Mouse (Mus musculus): ENCODE data around the gene Zeb2.

Gene Zeb2

DNA sequence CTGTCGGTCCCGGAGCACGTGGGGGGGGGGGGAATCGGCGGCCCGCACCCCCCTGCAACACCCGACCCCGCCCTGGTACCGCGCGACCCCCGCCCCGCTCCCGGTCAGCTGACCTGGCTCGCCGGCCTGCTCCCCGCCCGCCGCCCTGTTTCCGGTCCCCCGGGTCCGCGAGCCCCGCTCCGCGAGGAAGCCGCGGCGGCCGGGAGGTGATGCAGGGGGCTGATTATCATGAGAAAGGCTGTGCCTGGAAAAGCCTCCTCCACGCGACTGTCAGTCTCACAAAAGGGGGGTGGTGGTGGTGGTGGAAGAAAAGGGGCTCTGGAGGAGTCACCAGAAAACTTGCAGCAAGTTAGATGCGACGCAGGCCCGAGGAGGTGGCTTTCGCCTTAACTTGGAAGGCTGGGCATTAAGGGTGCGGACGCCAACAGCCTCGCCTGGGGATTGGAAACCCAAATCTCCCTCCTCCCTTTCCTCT is at the start of gene Zeb2:
TSS of gene Zeb2 (minus strand) at position 309 of the 475 bp plus-strand sequence.
- DNase-seq (ENCODE audit: low read depth in 1 of 2, low spot score in 2 of 2), result peak in 1 of 2 experiments; percentile 41

DNA sequence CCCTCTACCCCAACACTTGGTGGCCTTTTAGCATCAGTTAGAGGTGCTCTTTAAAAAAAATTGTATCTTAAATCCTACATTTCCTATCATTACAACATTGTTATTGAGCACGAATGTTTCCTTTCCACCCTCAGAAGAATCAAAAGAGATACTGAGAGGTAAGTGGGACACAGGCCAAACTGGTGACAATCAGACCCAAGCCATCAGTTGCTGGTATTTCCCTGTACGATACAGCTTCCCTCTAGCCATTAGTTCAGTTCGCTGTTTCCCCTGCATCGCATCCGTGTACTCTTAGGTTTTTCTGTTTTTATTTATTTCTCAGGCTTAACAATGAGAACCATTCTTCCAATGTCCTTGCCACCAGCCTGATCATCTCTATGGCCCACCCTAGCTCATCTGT is 41.6 kb upstream of the Zeb2 start:
- DNase-seq (ENCODE audit: low read depth in 1 of 2, low spot score in 2 of 2), result no peak

DNA sequence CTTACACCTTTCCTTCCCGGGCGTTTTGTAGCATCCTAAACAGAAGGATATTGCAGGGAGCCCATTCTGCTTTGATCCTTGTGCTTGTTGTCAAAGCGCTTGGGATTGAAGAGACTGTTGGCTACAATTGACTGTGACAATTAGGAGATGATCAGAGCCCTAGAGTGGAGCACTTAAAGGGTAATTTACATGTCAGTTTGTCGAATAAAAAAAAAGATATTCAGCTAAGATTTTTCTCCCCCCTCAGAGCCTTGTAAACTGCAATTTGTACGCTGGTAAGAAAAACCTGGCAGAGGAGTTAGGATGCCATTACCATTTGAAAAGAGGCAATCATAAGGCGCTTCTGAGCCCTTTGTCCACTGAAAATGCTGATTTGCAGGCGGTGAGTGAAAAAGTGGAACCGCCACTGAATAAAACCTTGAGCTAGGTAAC is 41.2 kb upstream of the Zeb2 start:
- no peak for DNase-seq (ENCODE audit: low read depth in 1 of 2, low spot score in 2 of 2)

DNA sequence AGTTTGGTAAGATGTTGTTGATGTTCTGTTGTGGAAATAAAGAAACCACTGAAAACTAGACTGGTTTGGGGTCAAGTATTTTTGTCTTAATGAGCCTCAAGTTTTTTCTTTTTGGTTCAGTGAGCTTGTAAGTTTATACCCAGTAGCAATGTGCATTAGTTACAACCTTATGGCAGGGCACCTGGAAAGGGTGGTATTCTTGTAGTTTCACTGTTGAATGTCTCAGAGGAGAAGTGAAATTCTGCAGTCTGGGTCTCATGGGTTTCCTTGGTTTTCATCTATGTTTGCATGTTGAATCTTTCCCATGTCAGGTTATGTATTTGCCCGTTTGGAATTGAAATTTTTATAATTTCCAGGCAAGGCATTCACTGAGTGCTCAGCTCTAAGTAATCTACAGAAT is 36.1 kb upstream of the Zeb2 start:
- DNase-seq (ENCODE audit: low read depth in 1 of 2, low spot score in 2 of 2), result no peak

DNA sequence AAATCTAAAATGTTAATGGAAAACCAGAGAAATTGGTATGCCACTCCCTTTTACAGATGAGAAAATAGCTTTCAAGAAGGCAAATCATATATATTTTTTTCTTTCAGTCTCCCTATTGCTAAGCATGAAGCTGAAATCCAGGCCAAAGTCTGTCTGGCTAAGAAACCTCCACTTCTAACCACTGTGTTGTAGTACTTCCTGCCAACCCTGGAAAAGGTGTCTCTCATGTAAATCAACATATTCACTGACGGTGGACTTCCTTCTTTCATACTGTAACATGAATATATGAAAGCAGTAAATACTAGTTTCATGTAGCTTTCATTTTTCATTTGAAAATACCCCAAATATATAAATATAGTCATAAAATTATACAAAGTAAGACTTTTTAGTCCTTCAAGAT is 26.0 kb upstream of the Zeb2 start:
- no peak for DNase-seq (ENCODE audit: low read depth in 1 of 2, low spot score in 2 of 2)

DNA sequence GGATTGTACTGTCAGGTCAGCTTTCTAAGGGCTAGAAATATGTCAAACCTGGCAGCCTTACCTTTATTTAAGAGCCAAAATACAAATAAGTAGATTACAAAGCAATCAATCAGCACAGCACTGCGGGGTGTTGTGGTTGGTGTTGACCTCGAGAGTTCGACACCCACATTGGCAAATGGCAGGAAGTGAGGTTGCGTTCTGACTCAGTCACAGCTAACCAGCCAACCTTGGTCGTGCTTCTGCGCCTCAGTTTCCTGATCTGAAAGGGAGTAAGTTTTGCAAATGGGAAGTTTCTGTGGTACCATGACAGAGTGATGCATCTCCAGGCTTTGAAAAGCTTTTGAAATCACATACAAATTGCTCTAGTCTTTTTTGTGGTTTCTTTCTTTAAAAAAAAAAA is 21.7 kb upstream of the Zeb2 start:
- no peak for DNase-seq (ENCODE audit: low read depth in 1 of 2, low spot score in 2 of 2)

DNA sequence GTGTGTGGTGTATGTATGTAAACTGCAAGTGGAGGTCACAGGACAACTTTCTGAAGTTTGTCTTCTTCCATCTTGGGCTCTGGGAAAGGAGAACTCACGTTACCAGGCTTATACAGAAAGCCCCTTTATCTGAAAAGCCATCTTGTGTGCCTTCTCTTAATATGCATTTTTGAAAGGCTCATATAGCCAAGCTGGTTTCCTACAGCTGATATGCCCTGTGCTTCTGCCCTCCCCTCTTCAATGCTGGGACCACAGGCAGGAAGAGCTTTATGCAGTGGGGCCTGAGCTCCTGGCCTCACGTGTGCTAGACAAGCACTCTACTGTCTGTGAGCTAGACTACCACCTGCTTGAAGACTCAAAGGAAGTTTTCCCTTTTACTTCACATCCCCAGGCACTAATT is 19.6 kb upstream of the Zeb2 start:
- DNase-seq (ENCODE audit: low read depth in 1 of 2, low spot score in 2 of 2), result no peak

DNA sequence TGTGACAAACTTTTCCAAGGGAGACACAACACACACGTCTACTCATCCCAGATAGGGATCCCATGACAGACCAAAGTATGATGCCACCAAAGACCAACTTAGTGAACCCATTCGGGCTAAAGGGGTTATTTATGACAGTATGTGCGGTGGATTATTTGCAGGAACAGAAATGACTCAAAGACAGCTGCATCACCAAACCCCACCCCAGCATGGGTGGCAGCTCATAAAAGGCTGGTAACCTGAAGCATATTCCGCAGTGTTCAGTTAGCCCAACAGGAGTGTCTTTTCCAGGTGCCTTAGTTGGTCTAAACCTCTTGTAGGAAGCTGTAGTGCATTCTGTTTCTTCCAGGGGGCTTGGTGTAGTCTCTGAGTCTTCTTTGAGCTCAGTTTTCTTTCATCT is 16.0 kb upstream of the Zeb2 start:
- no peak for DNase-seq (ENCODE audit: low read depth in 1 of 2, low spot score in 2 of 2)

DNA sequence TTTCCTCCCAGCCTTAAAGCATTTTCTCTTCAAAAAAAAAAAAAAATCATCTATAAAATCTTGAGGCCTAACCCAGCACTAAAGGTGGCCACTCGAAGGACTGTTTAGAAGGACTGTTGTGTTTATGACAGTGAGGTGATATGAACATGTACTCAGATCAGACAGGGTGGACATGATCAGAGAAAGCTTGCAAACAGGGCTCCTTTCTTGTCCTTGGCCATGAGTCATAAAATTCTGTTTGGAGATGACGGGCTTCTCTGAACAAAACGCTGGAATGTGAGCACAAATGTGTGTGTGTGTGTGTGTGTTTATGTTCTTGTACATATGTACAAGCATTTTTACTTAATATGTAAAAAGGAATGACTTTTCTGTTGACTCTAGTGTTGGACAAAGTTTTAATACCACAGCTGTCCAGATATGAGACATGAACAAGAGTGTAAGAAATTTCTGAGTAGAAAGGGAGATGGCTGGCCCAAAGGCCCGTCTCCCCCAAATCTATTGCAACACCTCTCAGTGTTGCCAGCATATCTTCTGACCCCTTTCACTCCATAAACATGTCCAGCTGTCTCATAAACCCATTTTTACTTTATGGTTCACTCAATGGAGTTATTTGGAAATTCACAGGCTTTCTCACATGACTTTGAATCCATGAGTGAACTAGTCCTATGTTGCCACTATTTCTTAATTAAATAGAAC is 13.4 kb upstream of the Zeb2 start:
- DNase-seq (ENCODE audit: low read depth in 1 of 2, low spot score in 2 of 2), result no peak

DNA sequence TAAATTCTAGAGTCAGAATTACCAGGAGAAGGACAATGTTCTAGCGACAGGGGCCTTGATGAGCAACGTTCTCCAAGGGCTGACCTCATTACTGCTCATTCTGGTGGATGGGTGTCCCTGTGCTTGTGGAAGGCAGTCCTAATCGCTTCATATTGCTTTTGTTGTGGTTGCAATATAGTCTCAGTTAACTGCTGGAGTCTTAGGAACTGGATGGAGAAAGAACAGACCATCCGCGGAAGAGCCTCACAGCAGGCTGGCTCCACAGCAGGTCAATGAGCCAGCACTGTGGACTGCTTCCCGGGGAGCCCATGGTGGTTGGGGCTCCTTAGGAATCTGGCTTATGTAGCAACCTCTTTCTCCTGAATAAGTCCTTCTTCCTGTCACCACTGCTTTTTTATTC is 12.4 kb upstream of the Zeb2 start:
- no peak for DNase-seq (ENCODE audit: low read depth in 1 of 2, low spot score in 2 of 2)

DNA sequence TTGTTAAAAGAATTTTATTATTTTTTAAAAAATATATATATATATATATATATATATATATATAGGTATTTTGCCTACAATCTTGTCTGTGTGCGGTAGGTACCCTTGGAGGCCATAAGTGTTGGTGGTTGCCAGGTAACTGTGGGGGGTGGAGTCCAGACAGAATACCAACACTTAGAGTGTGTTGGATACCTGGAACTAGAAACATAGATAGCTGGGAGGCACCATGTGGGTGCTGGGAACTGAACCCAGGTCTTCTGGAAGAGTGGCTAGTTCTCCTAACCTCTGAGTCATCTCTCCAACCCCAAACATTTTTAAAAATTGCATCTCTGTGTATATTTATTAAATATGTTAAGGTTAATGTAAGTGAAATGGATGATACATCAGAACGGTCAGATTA is 11.5 kb upstream of the Zeb2 start:
- no peak for DNase-seq (ENCODE audit: low read depth in 1 of 2, low spot score in 2 of 2)

DNA sequence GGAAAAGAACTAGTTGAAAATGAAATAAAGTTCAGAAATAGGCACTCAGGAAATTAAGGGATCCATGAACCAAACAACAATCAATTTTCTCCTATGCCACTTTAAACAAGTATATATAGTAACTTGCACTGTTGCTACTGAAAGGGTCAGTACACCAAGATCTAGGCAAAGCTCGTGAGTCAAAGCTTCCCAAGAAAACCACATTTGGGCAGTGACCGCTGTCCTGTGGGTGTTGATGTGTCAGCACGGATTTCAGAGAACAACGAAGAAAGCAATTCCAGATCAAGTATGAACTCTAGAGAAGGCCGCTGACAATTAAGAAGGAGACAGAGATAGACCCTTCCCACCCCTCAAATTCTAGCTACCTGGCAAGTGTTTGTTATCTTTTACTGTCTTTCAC is 9.2 kb upstream of the Zeb2 start:
- DNase-seq (ENCODE audit: low read depth in 1 of 2, low spot score in 2 of 2), result no peak

DNA sequence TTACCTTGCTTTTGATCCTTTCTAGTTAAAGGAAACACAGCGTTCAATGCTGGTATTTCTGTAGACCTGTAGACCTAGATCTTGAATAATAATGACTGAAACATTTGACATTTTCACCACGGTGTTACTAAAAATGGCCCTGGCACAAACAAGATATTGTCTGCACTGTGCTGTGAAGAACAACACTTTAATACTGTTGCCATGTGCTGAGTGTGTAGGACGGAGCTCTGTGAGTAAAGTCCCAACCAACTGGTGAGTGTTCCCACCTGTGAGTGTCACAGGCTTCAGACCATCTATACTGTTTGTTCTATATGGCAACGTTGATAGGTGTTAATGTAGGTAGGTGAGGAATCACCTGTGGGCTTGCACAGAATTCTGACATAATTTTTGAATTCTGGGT is 8.0 kb upstream of the Zeb2 start:
- DNase-seq (ENCODE audit: low read depth in 1 of 2, low spot score in 2 of 2), result no peak

DNA sequence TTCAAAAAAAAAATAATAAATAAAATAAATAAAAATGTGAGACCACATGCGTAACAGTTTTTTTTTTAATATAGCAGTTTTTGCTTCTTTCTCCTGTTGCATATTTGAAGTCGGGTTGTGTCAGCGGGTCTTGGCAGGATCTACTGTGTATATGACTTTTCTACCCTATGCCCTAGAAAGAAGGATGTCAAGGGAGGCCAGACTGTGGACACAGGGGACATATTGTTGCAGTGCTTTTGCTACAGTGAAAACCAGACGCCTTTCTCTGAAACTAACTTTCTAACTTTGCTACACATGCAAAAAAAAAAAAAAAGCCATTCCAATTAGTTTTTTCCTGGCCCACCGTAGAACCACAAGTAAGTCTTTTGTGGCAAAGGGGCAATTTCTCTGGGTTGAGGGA is 6.3 kb upstream of the Zeb2 start:
- DNase-seq (ENCODE audit: low read depth in 1 of 2, low spot score in 2 of 2), result no peak

DNA sequence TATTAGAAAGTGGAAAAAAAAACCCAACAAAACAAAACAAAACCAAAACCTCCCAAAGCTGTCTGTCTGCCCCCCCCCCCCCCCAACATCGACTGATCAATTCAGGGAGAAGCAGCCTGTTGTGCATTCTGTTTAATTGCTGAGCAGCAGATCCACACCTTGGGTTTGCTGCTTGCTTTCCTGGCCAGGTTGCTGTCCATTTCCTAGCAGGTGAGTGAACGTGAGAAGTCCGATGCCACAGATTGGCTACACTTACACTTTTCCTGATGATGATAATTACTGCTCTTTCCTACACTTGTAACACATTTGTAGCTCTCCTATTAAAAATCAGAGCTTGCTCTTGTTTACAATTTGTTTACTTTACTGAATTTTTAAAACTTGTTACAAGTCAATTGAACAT is 926 bp upstream of the Zeb2 start:
- no peak for DNase-seq (ENCODE audit: low read depth in 1 of 2, low spot score in 2 of 2)

DNA sequence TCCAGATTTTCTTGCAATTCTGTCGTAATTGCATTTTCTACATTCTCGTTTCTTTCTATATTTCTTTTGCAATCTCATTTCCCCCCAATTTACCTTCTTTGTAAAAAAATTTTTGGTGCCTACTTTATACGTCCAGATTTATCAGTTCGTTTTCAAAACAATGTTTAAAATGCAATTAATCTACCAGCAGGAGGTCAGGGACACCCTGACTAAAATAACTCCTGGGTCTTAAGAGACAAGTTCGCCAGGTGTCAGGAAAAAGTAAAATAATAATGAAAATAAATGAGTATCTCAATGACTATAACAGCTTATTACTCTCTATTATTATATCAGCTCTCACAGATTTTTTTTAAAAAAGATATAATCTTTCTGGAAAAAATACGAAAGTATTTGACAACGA is 397 bp upstream of the Zeb2 start:
- DNase-seq (ENCODE audit: low read depth in 1 of 2, low spot score in 2 of 2), result no peak

DNA sequence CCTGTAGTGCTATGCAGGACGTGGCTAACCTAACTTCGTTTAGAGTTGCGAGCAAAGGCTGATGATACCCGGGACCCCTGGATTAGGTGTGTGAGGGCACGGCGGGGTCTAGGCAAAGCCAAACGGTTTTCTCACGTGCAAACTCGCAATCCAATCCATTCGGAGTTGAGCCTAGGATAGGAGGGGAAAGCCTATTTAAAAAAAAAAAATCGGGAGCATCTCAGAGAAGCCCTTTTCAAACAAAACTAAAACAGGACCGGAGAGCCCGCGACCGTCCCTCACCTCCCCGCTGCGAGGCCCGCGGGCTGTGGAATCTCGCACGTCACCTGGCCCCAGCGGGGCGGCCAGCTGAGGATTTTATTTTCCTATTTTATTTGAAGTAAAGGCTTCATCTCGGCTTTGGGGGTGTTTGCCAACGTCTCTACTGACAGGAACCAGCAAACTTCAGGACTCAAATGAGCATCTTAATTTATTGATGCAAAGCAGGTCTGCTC is 617 bp downstream of the Zeb2 start:
- no peak for DNase-seq (ENCODE audit: low read depth in 1 of 2, low spot score in 2 of 2)

DNA sequence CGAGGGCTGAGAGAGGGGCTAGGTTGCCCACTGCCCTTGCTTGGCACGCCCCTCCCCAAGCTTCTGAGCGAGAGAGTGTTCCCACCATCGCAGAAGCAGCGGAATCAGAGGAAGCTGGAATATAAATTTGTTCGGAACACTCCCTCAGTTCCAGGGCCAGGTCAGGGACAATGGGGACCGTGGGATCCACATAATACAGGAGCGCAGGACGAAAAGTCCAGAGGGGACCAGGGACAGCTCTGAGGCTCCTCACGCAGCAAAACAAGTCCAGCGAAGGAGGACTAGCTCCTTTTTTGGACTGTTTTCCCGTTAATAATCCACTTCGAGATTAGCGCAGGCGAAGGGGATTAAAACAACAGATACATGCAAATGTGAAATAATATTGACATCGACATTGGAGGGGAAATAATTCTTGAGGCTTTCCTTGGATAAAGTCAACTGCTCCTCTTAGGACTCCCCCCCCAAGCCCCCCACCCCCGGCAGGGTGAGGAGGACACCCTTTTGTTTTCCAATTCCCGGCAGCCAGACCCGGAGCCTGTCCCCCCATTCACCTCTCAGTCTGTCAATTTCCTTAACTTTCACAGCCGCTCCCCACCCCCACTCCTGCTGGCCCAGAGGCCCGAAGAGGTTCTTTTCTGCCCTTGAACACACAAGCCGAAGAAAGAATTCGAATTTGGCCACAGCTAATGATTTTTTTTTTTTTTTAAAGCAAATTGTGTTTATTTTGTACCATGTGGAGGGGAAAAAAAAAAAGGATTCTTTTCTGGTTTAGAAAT is 1.3 kb downstream of the Zeb2 start:
- DNase-seq (ENCODE audit: low read depth in 1 of 2, low spot score in 2 of 2), result no peak

DNA sequence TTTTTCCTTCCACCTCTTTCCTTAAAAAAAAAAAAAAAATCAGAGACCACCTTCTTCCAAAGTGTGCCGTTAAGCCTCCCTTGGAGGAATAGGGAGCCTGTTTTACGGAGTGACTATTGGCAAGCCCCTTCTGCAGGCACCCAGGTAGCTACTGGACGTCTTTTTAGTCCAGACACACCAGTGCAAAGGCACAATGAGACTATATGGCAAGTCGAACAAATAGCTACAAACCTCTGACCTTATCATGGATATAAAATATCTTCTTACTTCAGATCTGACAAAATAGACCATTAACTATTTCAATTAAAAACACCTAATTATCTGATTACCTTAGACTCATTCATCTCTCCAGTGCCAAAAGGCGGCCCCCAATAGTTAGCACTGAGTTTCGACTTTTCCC is 2.0 kb downstream of the Zeb2 start:
- no peak for DNase-seq (ENCODE audit: low read depth in 1 of 2, low spot score in 2 of 2)

DNA sequence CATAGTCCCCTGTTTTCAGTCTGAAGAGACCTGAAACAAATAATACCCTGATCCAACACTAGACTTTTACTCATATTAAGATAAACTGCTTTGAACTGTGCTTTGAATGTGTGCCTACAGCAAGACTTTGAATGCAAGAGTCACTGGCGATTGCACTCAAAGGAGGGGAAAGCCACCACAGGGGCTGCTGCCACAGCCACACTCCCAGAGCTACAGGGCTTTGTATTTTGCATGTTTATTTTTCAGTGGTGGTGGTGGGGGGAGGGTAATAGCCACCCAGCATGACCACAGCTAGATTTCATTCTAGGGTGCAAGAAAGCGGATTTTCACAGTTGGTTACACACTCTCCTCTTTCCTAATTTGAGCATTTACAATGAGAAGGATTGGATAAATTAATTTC is 2.6 kb downstream of the Zeb2 start:
- DNase-seq (ENCODE audit: low read depth in 1 of 2, low spot score in 2 of 2), result no peak

DNA sequence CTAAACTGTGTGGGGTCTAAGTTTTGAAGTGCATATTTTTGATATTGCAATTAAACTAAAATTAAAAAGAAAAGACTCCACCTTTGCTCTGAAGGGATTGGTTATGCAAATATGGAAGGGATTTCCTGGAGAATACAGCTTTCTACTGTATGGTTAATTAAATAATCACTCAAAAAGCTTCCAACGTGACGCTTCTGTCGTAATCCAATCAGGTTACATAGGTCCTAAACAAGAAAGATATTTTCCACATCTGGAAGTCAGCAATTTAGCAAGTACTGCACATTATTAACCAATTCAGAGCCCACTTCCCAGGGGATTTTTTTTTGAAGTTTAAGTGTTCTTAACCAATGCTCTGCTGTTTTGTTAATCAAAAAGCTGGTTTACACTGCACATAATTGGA is 3.3 kb downstream of the Zeb2 start:
- no peak for DNase-seq (ENCODE audit: low read depth in 1 of 2, low spot score in 2 of 2)

DNA sequence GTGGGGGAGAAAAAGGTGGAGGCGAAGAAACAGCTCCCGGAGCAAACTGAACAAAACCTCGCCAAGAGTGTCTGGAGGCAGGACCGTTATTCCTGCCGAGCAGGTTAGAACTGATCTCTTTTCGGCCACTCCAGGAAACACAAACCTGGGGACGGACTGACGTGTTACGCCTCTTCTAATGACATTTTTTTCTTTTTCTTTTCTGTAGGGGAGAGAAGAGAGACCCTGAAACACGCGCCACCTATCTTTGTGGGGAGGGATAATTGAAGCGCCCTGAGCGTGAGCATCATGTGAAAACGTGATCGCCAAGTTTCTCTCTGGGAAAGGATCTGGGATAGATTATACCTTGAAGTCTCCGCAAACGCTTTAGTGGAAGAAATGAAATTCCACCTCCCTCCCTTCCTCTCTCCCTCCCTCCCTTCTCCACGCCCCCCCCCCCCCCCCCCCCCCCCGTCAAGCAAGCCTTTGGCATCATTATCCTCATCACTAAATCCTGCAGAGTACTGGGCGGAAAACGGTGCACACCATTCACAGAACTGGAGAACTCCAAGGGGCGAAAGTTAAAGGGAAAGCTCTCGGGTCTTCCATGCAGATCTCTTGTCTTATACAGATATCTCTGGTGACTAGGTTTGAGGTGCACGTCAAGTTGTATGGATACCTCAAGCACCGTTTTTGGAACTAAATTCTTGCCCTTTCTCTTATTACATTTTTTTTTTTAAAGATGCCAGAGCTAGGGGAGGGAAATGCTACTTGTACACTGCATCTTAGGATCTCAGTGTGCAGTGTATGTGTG is 4.1 kb downstream of the Zeb2 start:
- DNase-seq (ENCODE audit: low read depth in 1 of 2, low spot score in 2 of 2), result peak in 1 of 2 experiments; percentile 57
